Mouse (Mus musculus) sigmoid colon, adult 10 weeks (tissue): ENCODE results near the gene Sh3d21. TPM values are rescaled to one million over a fixed set of nuclear protein-coding genes. Genes with fewer than 3 reads are reported as not detected.

Experiments used
- polyA plus RNA-seq: library from polyadenylated mRNA; stranded (reverse); fragments of 350-450 nt; fragmentation: Illumina TruSeq; extraction: RNeasy Lipid Tissue Mini Kit (QIAGEN cat#74804); gene quantifications from one replicate; pipeline ENCODE4 v1.2.3, GENCODE M21; 2014; ENCODE audit warnings: low read depth, low replicate concordance

Sh3d21 gene
- 14.5 TPM for polyA plus RNA-seq

DNA sequence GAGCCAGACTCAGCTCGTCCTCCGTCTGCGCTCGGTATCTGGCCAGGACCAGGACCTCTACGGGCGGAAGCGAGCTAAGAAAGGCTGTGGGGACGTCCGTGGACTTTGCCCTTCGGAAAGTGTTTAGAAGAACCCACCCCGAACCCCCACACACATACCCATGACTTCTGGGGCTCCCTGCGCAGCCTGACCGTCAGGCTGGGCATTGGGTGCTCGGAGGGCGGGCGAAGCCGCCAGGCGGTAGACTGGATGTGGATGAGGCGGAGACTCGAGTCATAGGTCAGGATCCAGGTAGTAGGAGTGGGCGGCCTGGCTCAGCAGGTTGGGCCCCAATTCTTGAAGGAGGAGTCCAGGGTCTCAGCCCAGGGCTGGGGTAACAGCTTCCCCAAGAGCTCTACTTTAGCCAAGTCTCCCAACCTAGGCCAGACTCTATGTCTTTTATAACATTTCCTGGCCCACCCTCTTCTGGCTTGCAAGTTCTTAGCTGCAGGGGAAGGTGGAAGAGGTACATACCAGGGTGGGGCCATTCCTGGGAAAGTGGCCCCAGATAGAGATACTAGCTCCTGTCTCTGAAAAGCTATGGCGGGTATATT lies at the start of gene Sh3d21:
TSS of gene Sh3d21 (minus strand) at position 425 of the 593 bp plus-strand sequence.

DNA sequence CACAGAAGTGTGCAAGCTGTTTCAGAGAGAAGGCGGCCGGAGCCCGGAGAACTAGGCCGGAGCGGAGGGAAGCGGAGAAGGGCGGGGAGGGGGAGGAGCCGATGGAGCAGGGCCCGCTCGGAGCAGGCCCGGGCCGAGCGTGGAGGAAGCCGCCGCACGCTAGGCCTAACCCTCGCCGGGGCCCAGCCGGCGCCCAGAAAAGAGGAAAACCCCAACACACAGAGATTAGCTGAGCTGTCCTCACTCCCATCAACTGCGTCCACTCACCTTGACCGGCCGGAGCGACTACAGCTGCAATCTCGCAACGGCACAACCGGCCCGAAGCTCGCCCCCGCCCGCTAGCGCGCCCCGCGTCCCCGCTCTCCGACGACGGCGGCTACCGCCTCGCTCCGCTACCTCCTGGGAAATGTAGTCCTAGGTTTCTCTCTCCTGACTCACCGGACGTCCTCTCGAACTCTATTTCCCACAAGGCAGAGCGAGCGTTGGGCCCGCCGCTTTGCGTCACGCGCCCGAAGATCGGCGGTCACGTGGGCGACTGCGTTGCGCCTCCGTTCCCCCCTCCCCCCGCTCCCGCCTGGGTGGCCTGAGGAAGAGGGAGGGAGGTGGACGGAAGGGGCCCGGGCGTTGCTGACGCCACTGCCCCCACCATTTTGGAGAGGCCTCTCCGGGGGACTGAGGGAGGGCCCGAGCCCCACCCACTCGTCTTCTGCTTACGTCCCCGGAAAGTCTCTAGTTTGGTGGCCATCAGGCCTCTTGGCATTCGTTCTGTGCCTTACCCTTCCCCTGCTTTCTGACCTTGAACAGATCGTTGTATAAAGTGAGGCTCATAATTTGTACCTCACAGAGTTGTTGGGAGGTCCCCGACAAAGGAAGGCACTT lies 39.3 kb upstream of the Sh3d21 start, which contains the start of gene Thrap3:
TSS of gene Thrap3 (minus strand) at position 458 of the 879 bp plus-strand sequence.

DNA sequence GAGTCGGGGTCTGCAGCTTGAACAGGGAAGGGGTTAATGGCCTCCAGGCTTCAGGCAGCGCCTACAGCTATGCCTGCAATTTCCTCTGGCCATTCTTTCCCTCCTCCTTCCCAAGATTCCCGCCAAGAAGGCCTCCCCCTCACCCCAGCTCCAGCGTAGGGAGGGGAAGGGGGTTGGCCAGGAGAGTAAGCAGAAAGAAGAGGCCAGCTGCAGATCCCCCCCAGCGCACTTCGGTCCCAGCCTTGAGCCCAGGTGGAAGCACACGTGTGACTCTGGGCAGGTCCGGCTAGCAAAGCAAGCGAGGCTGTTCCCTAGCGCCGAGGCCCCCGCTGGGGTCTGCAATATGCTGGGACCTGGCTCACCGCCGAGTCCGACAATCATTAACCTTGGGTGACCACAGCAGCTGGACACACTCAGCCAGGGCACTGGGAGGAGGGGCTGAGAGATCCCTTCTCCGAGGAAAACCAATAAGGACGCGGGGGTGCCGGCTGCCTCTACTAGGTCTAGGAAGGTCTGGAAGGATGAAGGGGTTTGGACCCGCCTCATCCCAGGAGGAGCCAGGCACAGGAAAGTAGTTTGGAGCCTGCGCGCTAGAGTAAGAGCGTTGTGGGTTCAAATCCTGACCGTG lies 15.6 kb downstream of the Sh3d21 start, which contains the start of gene Eva1b:
TSS of gene Eva1b (plus strand) at position 212 of the 628 bp plus-strand sequence.

DNA sequence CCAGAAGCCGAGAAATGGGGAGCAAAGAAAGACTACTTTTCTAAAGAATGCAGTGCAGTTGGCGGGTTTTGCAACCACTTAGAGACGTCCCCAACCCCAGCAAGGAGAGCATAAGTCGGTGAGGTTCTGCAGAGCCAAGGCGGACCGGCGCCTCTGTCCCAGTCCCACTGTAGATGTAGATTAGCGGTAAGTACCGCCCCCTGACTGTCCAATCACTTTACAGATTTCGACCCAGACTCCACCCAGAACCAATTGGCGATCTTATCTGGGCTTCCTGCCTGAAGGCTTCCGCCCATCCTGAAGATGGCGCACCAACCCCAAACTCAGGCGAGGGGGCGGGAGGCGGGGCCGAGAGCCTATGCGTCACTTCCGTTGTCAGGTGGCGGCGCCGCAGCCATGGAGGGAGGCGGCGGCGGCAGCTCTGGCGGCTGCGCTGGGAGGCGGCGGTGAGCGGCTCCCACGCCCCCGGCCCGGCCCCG lies 59.7 kb downstream of the Sh3d21 start, which contains the start of gene Stk40:
TSS of gene Stk40 (plus strand) at position 368 of the 479 bp plus-strand sequence.

Other genes with a start within 250 kb of the Sh3d21 start
- gene Csf3r, start 138.9 kb downstream of the Sh3d21 start, polyA plus RNA-seq, result 0.32 TPM
- gene Mrps15, start 116.6 kb downstream of the Sh3d21 start, polyA plus RNA-seq, result 68.4 TPM
- gene Oscp1, start 104.9 kb downstream of the Sh3d21 start, polyA plus RNA-seq, result 1.4 TPM
- 0.63 TPM for gene Lsm10, start 66.9 kb downstream of the Sh3d21 start, polyA plus RNA-seq
- gene Stk40, start 59.5 kb downstream of the Sh3d21 start, polyA plus RNA-seq, result 3.5 TPM
- gene Eva1b, start 15.7 kb downstream of the Sh3d21 start, polyA plus RNA-seq, result not detected
- 300 TPM for gene Thrap3, start 39.3 kb upstream of the Sh3d21 start, polyA plus RNA-seq
- 2.3 TPM for gene Map7d1, start 92.9 kb upstream of the Sh3d21 start, polyA plus RNA-seq
- 27.4 TPM for gene Trappc3, start 98.8 kb upstream of the Sh3d21 start, polyA plus RNA-seq
- 0.85 TPM for gene Col8a2, start 123.3 kb upstream of the Sh3d21 start, polyA plus RNA-seq
- not detected for gene Adprhl2, start 158.2 kb upstream of the Sh3d21 start, polyA plus RNA-seq
- not detected for gene Tekt2, start 162.2 kb upstream of the Sh3d21 start, polyA plus RNA-seq